Mouse (Mus musculus): ENCODE measurements at regions not wholly inside any gene's neighbourhood (a gene's known extent, or its start where the extent isn't known, plus 50 kb on each side); places are given as distances from the start of the nearest gene placed in this dataset.

DNA sequence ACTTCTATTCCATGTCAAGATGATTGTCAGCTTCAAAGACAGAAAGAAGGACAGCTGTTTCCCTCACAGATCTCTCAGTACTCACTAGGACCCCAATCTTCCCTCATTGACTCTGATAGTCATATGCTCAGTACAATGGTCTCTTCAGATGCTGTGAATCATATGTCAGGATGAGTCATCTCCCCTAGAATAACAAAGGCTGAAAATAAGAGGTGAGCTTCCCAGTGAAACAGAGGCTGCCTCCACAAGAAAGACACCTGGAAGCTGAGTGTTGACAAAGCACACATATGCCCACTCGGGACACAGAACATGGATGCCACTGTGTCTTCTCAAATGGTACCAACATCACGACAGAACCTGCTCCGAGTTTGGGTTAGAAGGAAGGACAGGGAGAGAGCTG, 209.6 kb downstream of the Gm10260 start:
- DNase-seq (ENCODE audit: extremely low read depth, low read depth, low spot score), result no peak
- WGBS, result 94% methylated on average over 3 of the region's 3 CpGs
- Histone ChIP-seq H3K36me3 (ENCODE audit: control insufficient read depth, insufficient read depth, low read length) (no peaks in the 10 kb centered on the region), H3K9ac (ENCODE audit: low read depth, low read length) (no peak overlapping the region), H3K27ac (replicated peaks; ENCODE audit: insufficient read depth, low read depth, low read length) (no peak overlapping the region), H3K27me3 (ENCODE audit: control insufficient read depth, insufficient read depth, low read length) (no peaks in the 10 kb centered on the region), H3K4me1 (ENCODE audit: control insufficient read depth, insufficient read depth, low read length) (no peaks in the 10 kb centered on the region; the same call in 1 of the 2 replicates), H3K79me2 (ENCODE audit: control insufficient read depth, insufficient read depth, low read length) (no peaks in the 10 kb centered on the region), H3K4me3 (ENCODE audit: insufficient read depth, low read depth, low read length) (no peak overlapping the region)
- TF ChIP-seq CTCF (IDR thresholded peaks at IDR 0.05; ENCODE audit: low read depth, low read length) (no peak), POLR2A (IDR thresholded peaks at IDR 0.05; ENCODE audit: extremely low read depth, insufficient read depth, low read length) (no peak)

- no peak for DNase-seq (ENCODE audit: extremely low read depth, low read depth, low spot score)
- no peak overlapping the region for H3K9ac ChIP-seq (ENCODE audit: low read depth, low read length)
- H3K36me3 ChIP-seq (ENCODE audit: control insufficient read depth, insufficient read depth, low read length), result no peaks in the 10 kb centered on the region
- H3K4me1 ChIP-seq (ENCODE audit: control insufficient read depth, insufficient read depth, low read length), result no peaks in the 10 kb centered on the region; the same call in 1 of the 2 replicates
- H3K27me3 ChIP-seq (ENCODE audit: control insufficient read depth, insufficient read depth, low read length), result no peaks in the 10 kb centered on the region
- 93% methylated on average over 5 of the region's 5 CpGs for WGBS
- no peak overlapping the region for H3K27ac ChIP-seq (replicated peaks; ENCODE audit: insufficient read depth, low read depth, low read length)
- no peak overlapping the region for H3K4me3 ChIP-seq (ENCODE audit: insufficient read depth, low read depth, low read length)
- no peaks in the 10 kb centered on the region for H3K79me2 ChIP-seq (ENCODE audit: control insufficient read depth, insufficient read depth, low read length)
- no peak for TF ChIP-seq POLR2A (IDR thresholded peaks at IDR 0.05; ENCODE audit: extremely low read depth, insufficient read depth, low read length)
- TF ChIP-seq CTCF (IDR thresholded peaks at IDR 0.05; ENCODE audit: low read depth, low read length), result no peak
Measured at GRCm38 (mm10) chr13:97550172-97550571, 210.3 kb downstream of the Gm10260 start.

DNA sequence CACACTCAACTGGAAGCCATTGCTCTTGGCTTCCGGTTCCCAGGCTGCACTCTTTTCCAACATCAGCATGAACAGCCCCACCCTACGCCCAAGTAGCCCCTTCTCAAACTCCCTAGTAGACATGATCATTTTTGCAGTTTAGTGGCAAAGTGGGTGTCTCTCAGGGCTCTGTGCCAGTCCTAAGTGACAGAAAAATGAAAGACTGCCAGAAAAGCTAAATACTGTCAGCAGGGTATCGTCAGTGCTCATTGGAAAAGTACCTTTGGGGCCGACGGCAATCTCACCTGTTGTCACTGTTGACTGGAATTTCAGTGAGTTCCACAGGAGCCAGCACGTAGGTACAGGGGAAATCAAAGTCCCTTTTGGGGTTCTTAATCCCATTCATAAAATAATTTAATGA, 211.0 kb downstream of the Gm10260 start:
- no peaks in the 10 kb centered on the region for H3K27me3 ChIP-seq (ENCODE audit: control insufficient read depth, insufficient read depth, low read length)
- no peaks in the 10 kb centered on the region; the same call in 1 of the 2 replicates for H3K4me1 ChIP-seq (ENCODE audit: control insufficient read depth, insufficient read depth, low read length)
- DNase-seq (ENCODE audit: extremely low read depth, low read depth, low spot score), result no peak
- TF ChIP-seq CTCF (IDR thresholded peaks at IDR 0.05; ENCODE audit: low read depth, low read length) (no peak), POLR2A (IDR thresholded peaks at IDR 0.05; ENCODE audit: extremely low read depth, insufficient read depth, low read length) (no peak)
- H3K79me2 ChIP-seq (ENCODE audit: control insufficient read depth, insufficient read depth, low read length), result no peaks in the 10 kb centered on the region
- H3K36me3 ChIP-seq (ENCODE audit: control insufficient read depth, insufficient read depth, low read length), result no peaks in the 10 kb centered on the region
- 97% methylated on average over 6 of the region's 6 CpGs for WGBS
- no peak overlapping the region for H3K9ac ChIP-seq (ENCODE audit: low read depth, low read length)
- H3K4me3 ChIP-seq (ENCODE audit: insufficient read depth, low read depth, low read length), result no peak overlapping the region
- peak overlapping the region; percentile 80 for H3K27ac ChIP-seq (replicated peaks; ENCODE audit: insufficient read depth, low read depth, low read length)

- Histone ChIP-seq H3K36me3 (ENCODE audit: control insufficient read depth, insufficient read depth, low read length) (no peaks in the 10 kb centered on the region), H3K4me1 (ENCODE audit: control insufficient read depth, insufficient read depth, low read length) (no peaks in the 10 kb centered on the region; the same call in 1 of the 2 replicates), H3K27ac (replicated peaks; ENCODE audit: insufficient read depth, low read depth, low read length) (peak overlapping the region; percentile 80), H3K79me2 (ENCODE audit: control insufficient read depth, insufficient read depth, low read length) (no peaks in the 10 kb centered on the region), H3K27me3 (ENCODE audit: control insufficient read depth, insufficient read depth, low read length) (no peaks in the 10 kb centered on the region), H3K9ac (ENCODE audit: low read depth, low read length) (no peak overlapping the region), H3K4me3 (ENCODE audit: insufficient read depth, low read depth, low read length) (no peak overlapping the region)
- no peak for TF ChIP-seq CTCF (IDR thresholded peaks at IDR 0.05; ENCODE audit: low read depth, low read length)
- no peak for TF ChIP-seq POLR2A (IDR thresholded peaks at IDR 0.05; ENCODE audit: extremely low read depth, insufficient read depth, low read length)
- DNase-seq (ENCODE audit: extremely low read depth, low read depth, low spot score), result peak; percentile 47
- WGBS, result 45% methylated on average over 9 of the region's 9 CpGs
Measured at GRCm38 (mm10) chr13:97548527-97548977, 211.9 kb downstream of the Gm10260 start.

GRCm38 (mm10) chr13:97546936-97547335, 213.5 kb downstream of the Gm10260 start:
- no peaks in the 10 kb centered on the region for H3K27me3 ChIP-seq (ENCODE audit: control insufficient read depth, insufficient read depth, low read length)
- no peak for TF ChIP-seq POLR2A (IDR thresholded peaks at IDR 0.05; ENCODE audit: extremely low read depth, insufficient read depth, low read length)
- TF ChIP-seq CTCF (IDR thresholded peaks at IDR 0.05; ENCODE audit: low read depth, low read length), result no peak
- WGBS, result 36% methylated on average over 5 of the region's 5 CpGs
- peak; percentile 60 for DNase-seq (ENCODE audit: extremely low read depth, low read depth, low spot score)
- no peaks in the 10 kb centered on the region; the same call in 1 of the 2 replicates for H3K4me1 ChIP-seq (ENCODE audit: control insufficient read depth, insufficient read depth, low read length)
- H3K9ac ChIP-seq (ENCODE audit: low read depth, low read length), result no peak overlapping the region
- H3K79me2 ChIP-seq (ENCODE audit: control insufficient read depth, insufficient read depth, low read length), result no peaks in the 10 kb centered on the region
- H3K4me3 ChIP-seq (ENCODE audit: insufficient read depth, low read depth, low read length), result no peak overlapping the region
- no peaks in the 10 kb centered on the region for H3K36me3 ChIP-seq (ENCODE audit: control insufficient read depth, insufficient read depth, low read length)
- H3K27ac ChIP-seq (replicated peaks; ENCODE audit: insufficient read depth, low read depth, low read length), result no peak overlapping the region

- WGBS, result 83% methylated on average over 9 of the region's 9 CpGs
- no peaks in the 10 kb centered on the region for H3K79me2 ChIP-seq (ENCODE audit: control insufficient read depth, insufficient read depth, low read length)
- no peak overlapping the region for H3K27ac ChIP-seq (replicated peaks; ENCODE audit: insufficient read depth, low read depth, low read length)
Measured at GRCm38 (mm10) chr13:97545971-97546454, 214.4 kb downstream of the Gm10260 start.

More at GRCm38 (mm10) chr13:97545971-97546454, 214.4 kb downstream of the Gm10260 start:
- peak; percentile 20 for DNase-seq (ENCODE audit: extremely low read depth, low read depth, low spot score)
- Histone ChIP-seq H3K9ac (ENCODE audit: low read depth, low read length) (no peak overlapping the region), H3K36me3 (ENCODE audit: control insufficient read depth, insufficient read depth, low read length) (no peaks in the 10 kb centered on the region), H3K4me3 (ENCODE audit: insufficient read depth, low read depth, low read length) (no peak overlapping the region), H3K27me3 (ENCODE audit: control insufficient read depth, insufficient read depth, low read length) (no peaks in the 10 kb centered on the region), H3K4me1 (ENCODE audit: control insufficient read depth, insufficient read depth, low read length) (no peaks in the 10 kb centered on the region; the same call in 1 of the 2 replicates)
- TF ChIP-seq POLR2A (IDR thresholded peaks at IDR 0.05; ENCODE audit: extremely low read depth, insufficient read depth, low read length), result no peak
- no peak for TF ChIP-seq CTCF (IDR thresholded peaks at IDR 0.05; ENCODE audit: low read depth, low read length)

Data from liver, adult 2 months (tissue).